Mouse (Mus musculus) heart, postnatal 36 days (tissue): Measurements from ENCODE around the gene Ak8. TPM values are rescaled to one million over a fixed set of nuclear protein-coding genes. Genes with fewer than 3 reads are reported as not detected.

Source experiments
- DNase-seq, 2 experiments: peaks; one replicate each; pipeline ENCODE4 v3.0.0; 2021 to 2022
- intact Hi-C: fragments of 180-260 bp; cut with DNase I; formaldehyde crosslinking; loops from one replicate; pipeline ENCODE4 v1.15.1; 2025
- total RNA-seq, 2 experiments: library from RNA; stranded (reverse); gene quantifications; 2 replicates each; pipeline ENCODE4 v1.2.3; 2021

Gene Ak8
- total RNA-seq, 2 experiments from 2014 or later: not detected

DNA sequence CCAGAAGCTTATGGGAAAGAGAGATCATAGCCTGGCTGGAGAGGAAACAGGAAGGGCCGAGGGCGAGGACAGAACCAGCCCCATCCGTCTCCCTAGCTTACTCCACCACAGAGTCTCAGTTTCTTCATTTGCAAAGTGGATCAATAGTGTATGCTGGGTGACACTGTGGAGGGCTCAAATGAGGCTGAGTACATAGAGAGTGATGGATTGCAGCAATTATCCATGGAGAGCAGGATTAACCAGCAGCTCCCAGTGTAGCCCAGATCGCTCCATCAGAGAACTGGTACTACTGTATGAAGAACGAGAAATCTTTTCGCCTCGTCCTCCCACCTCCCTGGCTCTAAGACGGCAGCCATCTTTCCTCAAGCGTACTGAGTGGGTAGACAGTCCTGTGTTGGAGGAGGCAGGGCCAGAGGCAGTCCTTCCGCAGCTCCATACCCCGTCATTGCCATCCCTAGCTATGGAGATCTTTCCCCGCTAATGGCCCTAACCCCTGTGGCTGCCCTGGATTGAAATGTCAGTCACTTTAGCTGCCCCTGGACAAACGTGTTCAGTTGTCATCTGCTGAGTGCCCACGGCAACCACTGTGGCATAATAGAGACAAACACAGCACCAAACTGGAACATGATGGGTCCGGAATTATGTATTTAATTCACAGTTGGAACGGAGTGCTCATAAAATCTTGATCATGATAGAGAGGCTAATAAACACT lies 86.5 kb downstream of the Ak8 start:
- intact Hi-C loops: no loop called here
- no peak for DNase-seq

DNA sequence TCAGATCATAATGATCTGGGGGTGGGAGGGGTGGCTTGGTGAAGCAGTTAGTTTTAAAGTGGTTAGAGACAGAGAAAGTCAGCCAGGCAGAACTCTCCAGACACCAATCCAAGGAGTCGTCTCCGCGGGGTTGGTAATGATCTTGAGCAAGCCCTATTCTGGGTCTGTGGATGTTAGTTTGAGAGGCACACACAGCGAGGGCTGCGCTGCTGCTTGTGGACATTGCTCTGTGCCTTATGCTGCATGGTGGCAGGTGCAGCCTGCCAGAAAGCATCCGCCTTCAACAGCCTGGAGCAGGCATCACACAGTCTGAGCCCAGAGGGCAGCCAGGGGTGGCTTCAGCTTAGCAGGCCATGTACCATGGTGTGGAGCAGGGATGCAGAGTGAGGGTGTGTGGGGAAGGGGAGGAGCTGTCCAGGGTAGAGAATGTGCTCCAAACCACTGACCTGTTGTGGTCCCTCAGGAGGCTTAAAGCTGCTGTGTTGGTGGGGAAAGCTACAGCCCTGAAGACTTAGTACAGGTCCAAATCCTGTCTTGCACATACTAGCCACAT lies 87.2 kb downstream of the Ak8 start:
- intact Hi-C loops: no loop called here
- no peak for DNase-seq

GRCm38 (mm10) chr2:28792931-28793610 lies 93.1 kb downstream of the Ak8 start:
- intact Hi-C loops: no loop called here
- peak; percentile 7 to 25 for DNase-seq

GRCm38 (mm10) chr2:28794623-28795022 lies 94.7 kb downstream of the Ak8 start:
- intact Hi-C loops: no loop called here
- no peak for DNase-seq

DNA sequence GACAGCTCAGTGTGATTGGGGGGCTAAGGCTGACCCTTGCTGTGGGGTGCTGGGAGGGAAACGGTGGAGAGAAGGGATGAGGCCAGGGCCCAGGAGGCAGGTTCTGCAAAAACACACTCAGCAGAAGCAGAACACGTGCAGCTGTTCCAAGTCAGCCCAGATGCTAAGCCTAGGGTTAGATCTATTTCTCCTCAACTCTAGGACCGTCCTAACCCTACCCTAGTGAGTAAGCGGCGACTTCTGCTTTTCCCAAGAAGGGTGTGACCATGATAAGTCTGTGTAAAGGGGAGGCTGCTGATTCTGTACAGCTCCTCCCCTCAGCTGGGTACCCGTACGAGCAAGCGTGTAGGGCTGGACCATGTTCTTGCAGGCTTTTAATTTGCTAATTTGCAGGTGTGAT lies 96.3 kb downstream of the Ak8 start:
- intact Hi-C loops: no loop called here
- no peak for DNase-seq

GRCm38 (mm10) chr2:28797490-28798106 lies 97.6 kb downstream of the Ak8 start:
- DNase-seq: no peak
- intact Hi-C loops: no loop called here

- intact Hi-C loops: no loop called here
- DNase-seq: no peak
Measured at GRCm38 (mm10) chr2:28798390-28798789, 98.4 kb downstream of the Ak8 start.

- DNase-seq: no peak
- intact Hi-C loops: no loop called here
Measured at GRCm38 (mm10) chr2:28799575-28799974, 99.6 kb downstream of the Ak8 start.

DNA sequence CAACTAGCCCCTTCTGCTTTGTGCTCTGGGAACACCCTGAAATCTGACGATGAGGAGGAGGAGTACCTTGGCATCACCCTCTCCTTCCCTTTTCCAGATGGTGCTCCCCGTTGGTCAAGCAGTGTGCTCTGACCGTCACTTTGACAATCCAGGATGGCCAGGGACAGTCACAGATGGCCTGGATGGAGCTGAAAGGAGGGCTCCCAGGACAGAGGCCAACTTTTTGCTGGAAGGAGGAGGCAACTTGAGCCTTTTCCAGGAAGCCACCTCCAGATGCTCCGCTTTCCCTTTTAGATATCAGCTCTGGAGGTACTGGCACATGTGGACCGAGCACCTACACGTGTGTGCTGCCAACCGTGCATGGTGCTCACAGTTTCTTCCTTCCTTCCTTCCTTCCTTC lies 103.4 kb downstream of the Ak8 start:
- intact Hi-C loops: no loop called here
- DNase-seq: no peak

DNA sequence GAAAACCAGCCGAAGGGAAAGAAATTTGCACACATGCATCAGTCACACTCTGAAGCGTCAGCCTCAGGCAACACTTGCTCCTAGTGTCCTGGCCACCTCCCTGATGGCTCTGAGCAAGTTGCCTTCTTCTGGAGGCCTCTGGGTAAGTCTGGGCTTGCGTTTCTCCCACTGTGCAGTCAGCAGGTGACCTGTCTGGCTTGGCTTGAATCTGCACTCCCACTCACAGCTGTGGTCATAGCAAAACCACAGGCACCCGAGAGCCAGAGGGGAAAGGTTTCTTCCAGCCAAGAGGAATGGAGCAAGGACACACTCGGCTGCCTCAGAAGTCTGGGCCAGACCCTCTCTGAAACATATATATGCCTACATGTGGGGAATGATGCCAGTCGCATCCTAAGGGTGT lies 108.9 kb downstream of the Ak8 start:
- no peak for DNase-seq
- intact Hi-C loops: no loop called here

DNA sequence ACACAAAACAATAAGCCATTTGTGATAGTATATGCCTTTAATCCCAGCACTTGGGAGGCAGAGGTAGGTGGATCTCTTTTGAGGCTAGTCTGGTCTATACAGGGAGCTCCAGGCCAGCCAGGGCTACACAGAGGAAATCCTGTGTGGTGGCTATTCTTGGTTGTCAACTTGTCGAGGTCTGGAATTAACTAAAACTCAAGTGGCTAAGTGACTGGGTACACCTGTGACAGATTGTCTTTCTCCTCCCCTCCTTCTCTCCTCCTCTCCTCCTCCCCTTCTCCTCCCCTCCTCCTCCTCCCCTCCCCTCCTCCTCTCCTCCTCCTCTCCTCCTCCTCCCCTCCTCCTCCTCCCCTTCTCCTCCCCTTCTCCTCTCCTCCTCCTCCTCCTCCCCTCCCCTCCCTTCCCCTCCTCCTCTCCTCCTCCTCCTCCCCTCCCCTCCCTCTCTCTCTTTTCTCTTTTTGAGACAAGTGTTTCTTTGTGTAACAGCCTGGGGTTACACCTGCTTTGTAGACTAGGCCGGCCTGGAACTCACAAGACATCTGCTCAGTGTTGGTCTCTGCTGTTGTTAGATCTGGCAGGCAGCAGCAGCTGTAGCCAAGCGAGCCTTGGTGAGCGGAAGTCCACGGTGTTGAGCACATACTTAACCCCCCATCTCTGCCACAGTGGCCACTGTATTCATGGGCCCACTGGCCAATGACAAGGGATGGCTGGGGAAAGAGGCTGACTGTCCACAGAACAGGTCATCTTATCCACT lies 110.5 kb downstream of the Ak8 start:
- intact Hi-C loops: no loop called here
- no peak for DNase-seq

DNA sequence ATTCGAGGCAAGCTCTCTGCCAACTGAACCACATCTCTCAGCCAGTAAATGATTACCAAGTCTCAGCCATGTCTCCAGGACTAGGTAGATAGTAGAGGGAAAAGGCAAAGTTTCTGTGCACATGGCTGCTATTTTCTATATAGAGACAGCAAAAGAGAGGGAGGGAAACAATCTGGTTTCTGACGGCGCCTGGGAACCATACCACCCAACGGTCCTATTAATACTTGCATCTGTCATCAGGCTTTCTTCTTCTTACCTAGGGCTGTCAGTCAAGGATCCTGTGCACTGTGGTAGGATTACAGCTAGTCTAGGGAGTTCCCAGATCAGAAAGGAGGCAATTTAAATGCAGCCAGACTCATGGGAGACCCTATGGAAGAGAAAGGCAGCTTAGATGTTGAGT lies 118.9 kb downstream of the Ak8 start:
- DNase-seq: no peak

DNA sequence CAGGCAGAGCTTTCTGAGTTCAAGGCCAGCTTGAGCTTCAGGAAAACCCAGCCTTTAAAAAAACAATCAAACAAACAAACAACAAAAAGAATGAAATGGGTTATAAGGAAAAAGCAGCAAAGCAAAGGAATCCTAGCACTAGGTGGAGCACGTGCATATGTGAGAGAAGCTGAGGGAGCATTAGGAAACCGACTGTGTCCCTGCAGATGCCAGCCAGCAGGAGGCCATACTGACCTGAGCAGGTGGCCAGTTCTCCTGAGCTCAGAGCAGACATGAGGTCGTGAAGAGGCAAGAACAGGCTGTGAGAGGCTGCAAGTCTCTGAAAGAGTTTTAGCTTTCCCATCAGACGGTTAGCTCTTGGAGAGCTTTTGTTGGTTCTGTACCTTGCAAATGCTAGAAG lies 129.3 kb downstream of the Ak8 start:
- no peak for DNase-seq
- intact Hi-C loops: no loop called here

More for the DNA sequence above, 118.9 kb downstream of the Ak8 start:
- intact Hi-C loops: no loop called here

- no peak for DNase-seq
- intact Hi-C loops: no loop called here
Measured at GRCm38 (mm10) chr2:28836181-28836940, 136.4 kb downstream of the Ak8 start.

- intact Hi-C loops: loop anchor here (2.0 to 5.0 kb wide), 2 partner anchors 83 to 218 kb away; partner anchors contain the start of gene Cfap77
- DNase-seq: peak in 1 of 2 experiments; percentile 7
Measured at GRCm38 (mm10) chr2:28839501-28840221, 139.7 kb downstream of the Ak8 start.

DNA sequence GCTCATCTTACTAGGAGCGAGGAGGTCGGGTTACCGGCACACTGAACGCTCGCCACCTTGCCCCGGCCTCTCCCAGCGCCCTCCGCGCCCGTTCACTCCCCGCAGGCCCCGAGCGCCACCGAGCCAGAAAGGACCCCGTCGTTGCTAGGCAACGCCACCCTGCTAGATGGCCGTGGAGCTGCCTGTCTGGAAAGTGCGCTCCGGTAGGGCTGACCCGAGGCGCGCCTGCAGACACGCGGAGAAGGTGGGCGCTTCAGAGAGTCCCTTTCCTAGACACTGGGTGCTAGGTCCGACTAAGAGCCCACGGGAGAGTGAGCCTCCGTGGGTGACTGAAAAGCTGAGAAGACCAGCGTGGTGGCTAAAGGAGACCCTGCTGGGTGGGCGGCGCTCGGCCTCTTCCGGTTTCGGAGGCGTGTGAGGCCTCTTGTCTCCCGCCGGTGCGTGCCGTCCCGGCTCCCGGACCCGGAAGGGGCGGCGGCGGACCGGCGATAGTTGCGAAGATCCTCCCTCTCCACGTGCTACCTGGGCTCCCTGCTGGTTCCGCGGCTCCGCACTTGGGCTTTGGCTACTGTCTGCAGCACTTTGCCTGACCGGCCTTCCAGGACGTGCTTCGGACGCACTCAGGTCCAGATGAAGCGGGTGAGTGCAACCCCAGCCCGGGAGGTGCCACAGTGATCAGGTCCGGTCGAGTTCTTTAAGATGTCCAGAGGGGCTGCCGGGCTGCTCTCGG lies 140.4 kb downstream of the Ak8 start, which contains the start of the genes Gtf3c4 and Ddx31:
Gene Gtf3c4, minus strand, starts transcription at position 139 of the 730 bp plus-strand sequence.
Gene Ddx31, plus strand, starts transcription at position 185 of the 730 bp plus-strand sequence.
- intact Hi-C loops: loop anchor here (2.0 to 5.0 kb wide), 2 partner anchors 84 to 217 kb away; partner anchors contain the start of gene Cfap77
- peak; percentile 96 to 98 for DNase-seq

GRCm38 (mm10) chr2:28842042-28842441 lies 142.1 kb downstream of the Ak8 start:
- DNase-seq: no peak
- intact Hi-C loops: loop anchor here (5.0 kb wide), 1 partner anchor 215 kb away; the partner anchor contains the start of gene Cfap77

DNA sequence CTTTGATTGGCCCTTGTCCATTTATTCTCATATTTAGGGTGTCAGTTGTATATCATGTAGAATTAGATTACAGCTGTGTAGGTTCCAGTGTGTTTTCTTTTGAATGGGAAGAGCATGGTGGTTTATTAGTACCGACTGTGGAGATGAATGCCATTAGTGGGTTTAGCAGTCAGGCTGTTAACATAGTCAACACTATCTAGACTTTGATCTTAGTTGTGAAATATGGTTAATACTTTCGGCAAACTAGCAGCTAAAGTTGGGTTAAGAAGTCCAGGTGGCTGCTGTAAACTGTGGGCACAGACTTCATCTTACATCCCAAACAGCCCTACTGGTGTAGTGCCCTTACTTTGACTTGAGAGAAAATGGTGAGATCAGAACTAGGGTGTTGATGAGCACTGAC lies 148.9 kb downstream of the Ak8 start:
- intact Hi-C loops: no loop called here

More for the DNA sequence above, 148.9 kb downstream of the Ak8 start:
- no peak for DNase-seq
